Mouse (Mus musculus) C2C12 (cell line): ENCODE measurements at regions not wholly inside any gene's neighbourhood (a gene's known extent, or its start where the extent isn't known, plus 50 kb on each side); places are given as distances from the start of the nearest gene placed in this dataset.
A peak's percentile ranks its signal among the peaks of the same experiment; 100 is the strongest.

Source experiments
- H3K27me3 ChIP-seq: one replicate; pipeline ENCODE4 v1.6.1; 2011; ENCODE audit not compliant: control insufficient read depth, insufficient read depth, insufficient read length
- H3K36me3 ChIP-seq: one replicate; pipeline ENCODE4 v1.6.1; 2011; ENCODE audit not compliant: control insufficient read depth, insufficient read depth
- H3K4me3 ChIP-seq: one replicate; pipeline ENCODE4 v1.5.1; 2011; ENCODE audit warnings: mild to moderate bottlenecking, control low read depth; ENCODE audit not compliant: poor library complexity, insufficient read depth, severe bottlenecking
- H3K79me2 ChIP-seq: one replicate; pipeline ENCODE4 v1.6.1; 2011; ENCODE audit not compliant: control insufficient read depth, insufficient read depth
- H3K79me3 ChIP-seq: one replicate; pipeline ENCODE4 v1.6.1; 2011; ENCODE audit warnings: low read depth, control low read depth
- H3ac ChIP-seq: one replicate; pipeline ENCODE3; 2011; ENCODE audit warnings: low read depth; ENCODE audit not compliant: control insufficient read depth, insufficient read length
- CEBPB ChIP-seq: IDR thresholded peaks from one replicate; pipeline ENCODE4 v1.6.1; 2011; ENCODE audit warnings: low read depth, mild to moderate bottlenecking, control low read depth, moderate library complexity
- CTCF ChIP-seq: IDR thresholded peaks from one replicate; pipeline ENCODE4 v1.5.1; 2011; ENCODE audit not compliant: control insufficient read depth, insufficient read depth, insufficient read length
- FOSL1 ChIP-seq: IDR thresholded peaks from one replicate; pipeline ENCODE4 v1.8.0; 2011; ENCODE audit warnings: mild to moderate bottlenecking, low read length; ENCODE audit not compliant: poor library complexity, insufficient read depth, severe bottlenecking
- MAX ChIP-seq: IDR thresholded peaks from one replicate; pipeline ENCODE4 v1.6.1; 2011; ENCODE audit warnings: mild to moderate bottlenecking, control low read depth
- MYOD1 ChIP-seq: IDR thresholded peaks from one replicate; pipeline ENCODE4 v1.6.1; 2011; ENCODE audit warnings: low read depth; ENCODE audit not compliant: control insufficient read depth, insufficient read length
- MYOG ChIP-seq: IDR thresholded peaks from one replicate; pipeline ENCODE4 v1.6.1; 2011; ENCODE audit not compliant: control insufficient read depth, insufficient read length; ENCODE audit errors: extremely low read depth
- USF1 ChIP-seq: IDR thresholded peaks from one replicate; pipeline ENCODE4 v1.6.1; 2011; ENCODE audit warnings: low read depth, mild to moderate bottlenecking, control low read depth, moderate library complexity

- no peaks in the 10 kb centered on the region for H3K36me3 ChIP-seq
- H3K27me3 ChIP-seq: no peaks in the 10 kb centered on the region
- H3ac ChIP-seq: no peak overlapping the region
- no peaks in the 10 kb centered on the region for H3K79me3 ChIP-seq
- no peak overlapping the region for H3K4me3 ChIP-seq
- TF ChIP-seq FOSL1 (no peak), MAX (no peak), CTCF (no peak), USF1 (peak; percentile 56), CEBPB (peak; percentile 42), MYOD1 (no peak), MYOG (no peak)
- H3K79me2 ChIP-seq: no peaks in the 10 kb centered on the region
These were observed 126.2 kb downstream of the Gas1 start for GRCm38 (mm10) chr13:60050799-60051580.

- Histone ChIP-seq H3K4me3 (no peak overlapping the region), H3K79me2 (no peaks in the 10 kb centered on the region), H3K79me3 (no peaks in the 10 kb centered on the region), H3K36me3 (no peaks in the 10 kb centered on the region), H3ac (no peak overlapping the region), H3K27me3 (no peaks in the 10 kb centered on the region)
- TF ChIP-seq FOSL1 (no peak), CEBPB (no peak), MYOD1 (no peak), USF1 (no peak), MYOG (no peak), CTCF (no peak)
These were observed 127.5 kb downstream of the Gas1 start for GRCm38 (mm10) chr13:60049703-60050102.

DNA sequence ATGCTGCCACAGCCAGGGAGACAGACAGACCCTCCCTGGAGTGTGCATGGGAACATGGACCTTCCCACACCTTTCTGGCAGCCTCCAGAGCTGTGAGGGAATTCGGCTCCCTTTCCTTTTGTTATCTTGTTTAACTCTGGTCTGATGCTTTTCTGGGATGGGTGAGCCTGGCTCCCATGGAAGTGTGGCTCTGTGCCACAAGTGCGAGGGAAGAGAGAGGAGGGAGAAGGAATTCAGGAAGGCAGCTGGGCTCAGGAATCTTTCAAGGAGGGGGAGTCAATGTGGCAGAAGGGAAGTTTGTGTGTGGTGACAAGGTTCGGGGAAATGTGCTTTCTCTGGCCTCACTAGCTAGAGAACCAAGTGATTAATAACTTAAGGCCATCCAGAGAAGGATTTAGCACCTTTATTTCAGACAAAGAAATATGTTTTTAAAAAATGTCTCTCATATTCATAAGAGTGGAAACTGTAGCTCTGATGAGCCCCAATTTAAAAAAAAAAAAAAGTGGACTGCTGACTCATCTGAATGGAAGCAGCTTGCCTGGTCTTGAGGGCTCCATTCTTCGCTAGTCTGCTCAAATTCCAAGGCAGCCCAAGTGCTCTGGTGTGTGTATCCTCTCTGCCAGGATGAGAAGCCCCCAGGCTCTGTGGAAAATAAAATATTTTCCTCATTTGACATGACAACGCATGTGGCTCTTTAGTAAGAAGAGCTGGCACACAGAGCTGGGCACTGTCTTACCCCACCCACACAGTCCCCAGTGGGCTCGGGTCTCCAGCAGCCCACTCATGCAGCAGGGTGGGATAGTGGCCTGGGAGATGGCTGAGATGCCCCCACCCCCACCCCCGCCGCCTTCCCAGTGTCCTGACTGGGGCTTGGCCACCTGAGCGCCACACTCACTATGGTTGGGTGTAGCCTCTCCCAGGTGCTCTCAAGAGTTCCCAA is 129.1 kb downstream of the Gas1 start:
- no peaks in the 10 kb centered on the region for H3K27me3 ChIP-seq
- H3K36me3 ChIP-seq: no peaks in the 10 kb centered on the region
- H3ac ChIP-seq: no peak overlapping the region
- H3K79me3 ChIP-seq: no peaks in the 10 kb centered on the region
- TF ChIP-seq FOSL1 (no peak), USF1 (no peak), CEBPB (no peak), MAX (no peak), CTCF (no peak), MYOD1 (peak; percentile 30), MYOG (no peak)
- no peak overlapping the region for H3K4me3 ChIP-seq
- no peaks in the 10 kb centered on the region for H3K79me2 ChIP-seq

GRCm38 (mm10) chr13:60045752-60046151 is 131.4 kb downstream of the Gas1 start:
- H3K36me3 ChIP-seq: no peaks in the 10 kb centered on the region
- no peaks in the 10 kb centered on the region for H3K27me3 ChIP-seq
- TF ChIP-seq FOSL1 (no peak), MYOG (no peak), CEBPB (no peak)

DNA sequence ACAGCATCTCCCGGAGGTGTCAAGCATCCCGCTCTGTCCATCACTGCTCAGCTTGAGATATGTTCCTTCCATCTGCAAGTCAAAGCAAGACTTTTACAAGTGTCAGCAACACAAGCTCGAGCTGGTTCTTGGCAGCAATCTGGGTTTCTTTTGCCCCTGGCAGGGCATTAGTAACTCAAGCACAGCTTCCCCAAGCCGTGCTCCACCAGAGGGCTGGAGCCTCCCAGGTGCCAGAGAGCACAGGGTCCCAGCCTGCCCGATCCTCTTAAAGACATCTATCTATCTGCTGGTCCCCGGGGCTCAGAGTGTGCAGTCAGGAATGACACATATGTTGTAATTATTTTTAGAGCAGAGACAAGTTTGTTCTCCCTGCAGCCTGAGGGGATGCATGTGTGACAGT is 132.3 kb downstream of the Gas1 start:
- no peaks in the 10 kb centered on the region for H3K36me3 ChIP-seq
- no peak for TF ChIP-seq MYOG
- no peak for TF ChIP-seq MYOD1
- TF ChIP-seq FOSL1: no peak
- no peak for TF ChIP-seq MAX
- no peak for TF ChIP-seq CTCF
- no peak for TF ChIP-seq USF1
- TF ChIP-seq CEBPB: no peak
- no peaks in the 10 kb centered on the region for H3K79me2 ChIP-seq
- no peaks in the 10 kb centered on the region for H3K79me3 ChIP-seq
- H3ac ChIP-seq: no peak overlapping the region
- H3K27me3 ChIP-seq: no peaks in the 10 kb centered on the region
- H3K4me3 ChIP-seq: no peak overlapping the region

More at GRCm38 (mm10) chr13:60045752-60046151, 131.4 kb downstream of the Gas1 start:
- no peak overlapping the region for H3ac ChIP-seq
- no peak overlapping the region for H3K4me3 ChIP-seq
- no peaks in the 10 kb centered on the region for H3K79me2 ChIP-seq
- H3K79me3 ChIP-seq: no peaks in the 10 kb centered on the region

- Histone ChIP-seq H3K79me3 (no peaks in the 10 kb centered on the region), H3ac (no peak overlapping the region), H3K4me3 (no peak overlapping the region), H3K27me3 (no peaks in the 10 kb centered on the region), H3K36me3 (no peaks in the 10 kb centered on the region), H3K79me2 (no peaks in the 10 kb centered on the region)
- TF ChIP-seq MYOD1: no peak
- TF ChIP-seq USF1: no peak
- TF ChIP-seq CTCF: no peak
- no peak for TF ChIP-seq FOSL1
- no peak for TF ChIP-seq MAX
- TF ChIP-seq CEBPB: no peak
- no peak for TF ChIP-seq MYOG
These were observed 134.7 kb downstream of the Gas1 start for GRCm38 (mm10) chr13:60042443-60042842.
